Mouse (Mus musculus): Measurements from ENCODE around the gene Megf11.

Megf11 gene

DNA sequence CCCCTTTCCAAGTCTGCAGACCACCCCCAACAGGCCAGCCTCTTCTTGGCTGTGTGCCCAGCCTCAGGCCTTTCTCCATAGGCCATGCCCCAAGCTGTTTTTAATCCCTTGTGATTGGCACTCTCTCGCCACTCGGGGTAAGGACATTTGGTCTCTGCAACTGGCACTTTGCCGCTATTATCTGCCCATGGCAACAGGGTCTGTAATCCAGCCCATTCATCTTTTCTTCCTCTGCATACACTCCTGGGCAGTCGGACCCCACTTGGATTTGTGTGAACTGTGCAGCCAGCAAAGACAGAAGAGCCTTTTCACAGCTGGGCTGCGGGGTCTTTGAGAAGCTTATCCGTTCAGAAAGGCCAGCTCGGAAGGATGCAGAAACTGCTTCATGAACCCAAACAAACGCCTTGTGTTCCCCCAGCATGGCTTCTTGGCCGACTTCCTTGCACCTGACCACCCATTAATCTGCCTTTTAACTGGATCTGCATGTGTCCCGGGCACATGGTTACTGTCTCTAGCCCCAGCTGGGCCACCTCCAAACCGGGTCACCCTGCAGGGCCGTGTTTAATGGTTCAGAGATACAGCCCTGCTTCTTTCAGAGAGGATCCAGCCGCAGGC lies 220.4 kb downstream of the Megf11 start:
- no peak for DNase-seq (ENCODE audit: low spot score in 2 of 2)

DNA sequence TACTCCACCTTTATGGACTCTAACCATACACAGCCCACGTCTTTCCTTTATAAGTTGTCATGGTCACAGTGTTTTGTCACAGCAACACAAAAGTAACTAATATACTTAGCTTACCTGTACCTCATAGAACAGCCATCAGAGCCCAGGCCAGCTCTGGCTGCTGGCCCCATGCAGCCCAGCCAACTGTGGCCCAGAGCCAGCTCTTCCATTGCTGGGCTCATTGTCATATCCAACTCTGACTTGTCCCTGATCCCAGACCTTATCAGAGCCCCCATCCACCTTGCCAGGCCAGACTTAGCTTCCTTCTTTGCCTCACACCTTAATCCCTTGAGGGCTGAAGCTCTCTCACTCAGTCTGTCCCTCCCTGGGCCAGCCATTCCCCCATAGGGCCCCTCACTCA lies 221.6 kb downstream of the Megf11 start:
- DNase-seq (ENCODE audit: low spot score in 2 of 2) = no peak

DNA sequence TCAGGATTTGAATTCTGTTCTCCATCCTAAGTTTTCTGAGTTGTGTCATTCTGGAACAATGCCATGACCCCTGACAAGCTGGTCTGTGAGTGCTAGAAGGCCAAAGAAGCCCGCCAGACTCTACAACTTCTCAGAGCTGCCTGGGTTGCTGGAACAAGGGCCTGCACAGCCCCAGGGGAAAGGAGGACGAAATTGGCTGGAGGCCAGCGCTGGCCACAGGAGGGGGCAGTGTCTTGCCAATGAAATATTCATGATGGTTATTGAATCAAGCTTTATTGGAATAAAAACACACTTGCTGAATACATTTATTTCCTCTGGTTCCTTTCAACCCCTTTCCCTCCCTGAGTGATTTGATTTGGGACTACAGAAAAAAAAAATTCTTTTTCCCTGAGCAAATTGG lies 224.1 kb downstream of the Megf11 start:
- no peak for DNase-seq (ENCODE audit: low spot score in 2 of 2)

DNA sequence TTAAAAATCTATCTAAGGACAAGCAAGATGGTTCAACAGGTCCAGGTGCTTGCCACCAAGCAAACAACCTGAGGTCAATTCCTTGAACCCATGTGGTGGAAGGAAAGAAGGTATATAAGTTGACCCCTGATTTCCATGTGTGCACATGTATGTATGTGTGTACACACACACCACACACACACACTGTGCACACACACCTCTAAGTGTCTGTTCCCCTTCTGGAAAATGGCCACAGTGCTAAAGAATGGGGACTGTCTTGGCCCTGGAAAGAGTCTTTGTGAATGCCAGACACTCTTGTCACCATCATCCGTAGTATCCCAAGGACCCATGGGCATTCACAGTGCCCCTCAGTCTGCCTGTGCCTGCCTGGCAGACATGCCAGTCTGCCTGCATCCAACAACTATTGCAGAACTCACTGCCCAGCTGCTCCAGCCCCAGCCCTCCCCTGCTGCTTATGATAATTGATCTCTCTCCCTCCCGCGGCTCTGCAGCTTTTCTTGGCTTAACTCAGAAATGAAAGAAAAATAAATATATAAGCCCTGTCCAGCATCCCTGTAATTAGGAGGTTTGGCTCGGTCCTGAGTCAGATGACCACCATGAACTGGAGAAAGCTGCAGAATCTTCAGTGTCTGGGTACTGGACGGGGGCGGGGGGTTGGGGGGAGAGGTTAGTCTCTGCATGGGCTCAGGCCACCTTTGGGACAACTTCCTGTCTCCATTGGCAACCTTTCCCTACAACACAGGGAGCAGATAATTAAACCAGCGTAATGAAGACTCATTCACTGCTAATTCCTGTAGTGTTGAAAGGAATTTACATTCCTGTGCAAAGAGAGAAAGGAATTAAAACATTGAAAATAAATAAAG lies 226.9 kb downstream of the Megf11 start:
- no peak for DNase-seq (ENCODE audit: low spot score in 2 of 2)

DNA sequence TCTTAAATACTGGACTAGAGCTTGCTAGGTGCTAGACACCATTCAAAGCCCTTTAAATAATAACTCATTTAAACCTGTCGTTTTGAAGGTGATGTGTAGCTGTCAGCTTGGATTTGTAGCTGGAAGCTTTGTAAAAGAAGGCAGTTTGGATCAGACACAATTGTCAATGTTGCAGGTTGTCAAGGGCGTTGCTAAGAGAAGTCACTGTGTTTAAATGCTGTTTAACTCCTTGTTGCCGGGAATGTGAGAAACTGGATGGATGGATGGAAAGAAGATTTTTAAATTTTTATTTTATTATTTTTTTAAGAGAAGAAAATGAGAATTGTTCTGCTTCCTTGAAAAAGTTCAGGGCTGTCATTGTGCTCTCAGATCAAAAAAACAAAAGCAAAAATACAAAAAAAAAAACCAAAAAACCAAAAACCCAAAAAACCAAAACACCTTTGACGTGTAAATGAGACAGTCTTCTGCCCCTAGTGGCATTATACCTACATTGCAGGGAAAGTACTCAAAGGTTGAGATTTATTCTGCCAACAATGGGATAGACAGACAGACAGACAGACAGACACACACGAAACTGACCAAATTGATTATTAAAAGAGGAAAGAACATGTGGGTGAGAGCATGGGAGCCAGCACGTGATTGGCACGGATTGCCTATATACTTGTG lies 227.7 kb downstream of the Megf11 start:
- no peak for DNase-seq (ENCODE audit: low spot score in 2 of 2)

DNA sequence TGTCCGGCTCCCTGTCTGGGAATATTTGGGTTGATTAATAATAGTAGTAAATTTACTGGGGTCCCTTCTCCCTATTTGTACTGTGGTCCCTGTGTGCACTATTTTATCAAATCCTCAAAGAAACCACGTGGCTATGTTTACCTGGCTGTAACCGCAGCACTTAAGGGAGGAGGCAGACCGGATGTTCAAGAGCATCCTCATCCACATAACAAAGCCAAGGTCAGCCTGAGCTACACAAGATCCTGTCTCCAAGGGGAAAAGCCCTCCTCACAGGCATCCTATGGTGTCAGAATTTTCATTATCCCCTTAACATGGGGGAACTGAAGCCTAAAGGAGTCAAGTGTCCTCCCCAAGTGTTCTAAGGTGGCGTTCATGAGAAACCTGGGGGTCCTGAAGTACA lies 232.0 kb downstream of the Megf11 start:
- no peak for DNase-seq (ENCODE audit: low spot score in 2 of 2)

DNA sequence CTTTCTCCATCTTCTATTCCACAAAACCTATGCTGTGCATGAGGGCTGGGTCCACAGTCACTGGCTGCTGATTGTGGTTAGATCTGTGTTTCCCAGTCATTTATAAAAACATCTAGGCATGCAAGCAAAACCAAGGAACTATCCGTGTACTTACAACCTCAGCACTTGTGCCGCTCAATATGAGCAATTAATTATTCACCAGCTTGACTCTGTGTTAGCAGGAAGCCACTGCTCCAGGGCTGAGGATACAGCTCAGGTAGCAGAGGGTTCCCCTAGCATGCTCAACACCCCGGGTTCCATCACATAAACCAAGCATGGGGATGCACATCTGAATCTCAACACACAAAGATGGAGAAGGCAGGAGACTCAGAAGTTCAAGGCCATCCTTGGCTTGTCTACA lies 233.0 kb downstream of the Megf11 start:
- no peak for DNase-seq (ENCODE audit: low spot score in 2 of 2)

DNA sequence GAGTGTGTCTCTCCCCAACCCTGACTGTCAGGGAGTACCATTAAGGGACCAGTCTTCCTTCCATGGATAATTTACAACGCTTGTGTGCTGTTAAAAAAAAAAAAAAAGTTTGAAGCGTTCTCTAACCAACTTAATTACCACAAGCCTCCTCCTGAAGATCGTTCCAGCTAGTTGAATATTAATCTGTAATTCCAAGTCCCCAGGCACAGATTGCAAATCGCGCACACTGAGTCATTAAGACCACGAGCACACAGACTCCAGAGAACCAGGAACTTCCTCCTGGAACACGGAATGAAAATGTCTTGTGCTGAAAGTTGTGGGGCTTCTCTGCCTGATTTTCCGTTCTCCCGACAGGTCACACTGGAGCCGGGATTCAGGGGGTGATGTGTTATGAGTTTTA lies 234.0 kb downstream of the Megf11 start:
- DNase-seq (ENCODE audit: low spot score in 2 of 2) = no peak

DNA sequence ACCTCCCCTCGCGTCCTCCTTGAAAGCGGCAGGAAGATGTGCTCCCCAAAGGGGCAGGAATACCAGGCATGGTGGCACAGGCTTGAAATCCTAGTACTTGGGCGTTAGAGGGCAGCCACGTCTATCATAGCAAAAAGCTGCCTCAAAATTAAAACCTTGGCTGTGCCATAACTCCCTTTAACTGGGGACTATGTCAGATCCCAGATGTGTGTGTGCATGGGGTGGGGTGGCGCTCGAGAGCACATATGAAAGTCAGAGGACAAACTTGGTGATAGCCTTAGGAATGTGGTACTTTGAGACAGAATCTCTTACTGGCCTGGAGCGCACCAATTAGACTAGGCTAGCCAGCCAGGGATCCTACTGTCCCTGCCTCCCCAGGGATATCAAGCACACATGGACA lies 235.2 kb downstream of the Megf11 start:
- DNase-seq (ENCODE audit: low spot score in 2 of 2) = no peak

DNA sequence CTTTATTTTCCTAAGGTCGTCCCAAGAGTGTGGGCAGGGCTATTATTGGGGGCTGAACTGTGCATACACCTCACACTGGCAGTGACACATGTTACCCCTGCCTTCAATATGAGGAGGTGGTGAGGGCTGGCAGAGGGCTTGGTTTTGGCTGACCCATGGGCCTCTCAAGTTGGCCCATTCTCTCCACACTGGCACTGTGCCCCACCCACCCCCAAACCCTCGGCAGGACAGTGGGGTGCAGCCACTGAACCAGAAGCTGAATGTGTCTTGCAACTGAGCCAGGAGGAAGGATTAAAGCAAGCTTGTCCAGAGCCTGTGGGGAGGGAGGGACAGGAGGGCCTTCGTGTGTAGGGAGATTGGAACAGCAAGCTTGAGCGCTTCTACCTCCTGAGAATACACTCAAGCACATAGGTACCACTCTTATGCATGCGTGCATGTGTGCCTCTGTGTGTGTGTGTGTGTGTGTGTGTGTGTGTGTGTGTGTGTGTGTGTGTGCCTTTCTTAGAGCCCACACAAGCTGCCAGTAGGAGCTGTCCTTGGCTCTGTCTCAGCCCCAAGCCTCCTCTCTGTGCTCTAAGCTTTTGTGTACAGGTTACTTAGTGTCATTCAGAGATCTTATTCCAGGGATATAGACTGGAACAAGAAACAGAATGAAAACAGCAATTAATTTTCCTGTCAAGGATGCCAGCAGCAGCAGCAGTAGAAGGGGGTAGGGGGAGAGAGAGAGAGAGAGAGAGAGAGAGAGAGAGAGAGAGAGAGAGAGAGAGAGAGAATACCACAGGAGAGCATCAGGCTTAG lies 236.3 kb downstream of the Megf11 start:
- no peak for DNase-seq (ENCODE audit: low spot score in 2 of 2)

DNA sequence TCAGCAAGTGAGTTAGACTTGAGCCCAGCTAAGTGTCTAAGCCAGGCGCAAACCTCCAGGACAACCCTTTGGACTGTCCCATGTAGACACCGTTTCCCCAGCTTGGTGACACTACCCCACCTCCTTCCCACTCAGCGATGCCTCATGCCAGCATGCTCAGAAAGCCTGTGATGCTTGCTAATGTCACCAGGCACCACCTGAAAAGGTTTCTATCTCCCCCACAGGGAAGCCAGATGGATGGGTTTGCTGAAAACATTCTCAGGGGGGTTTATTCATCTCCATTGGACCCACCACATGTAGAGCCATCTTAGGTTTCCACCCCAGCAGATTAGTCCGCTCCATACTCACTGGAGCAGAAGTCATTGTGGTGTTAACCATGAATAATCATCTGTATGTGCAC lies 237.9 kb downstream of the Megf11 start:
- DNase-seq (ENCODE audit: low spot score in 2 of 2) = no peak

DNA sequence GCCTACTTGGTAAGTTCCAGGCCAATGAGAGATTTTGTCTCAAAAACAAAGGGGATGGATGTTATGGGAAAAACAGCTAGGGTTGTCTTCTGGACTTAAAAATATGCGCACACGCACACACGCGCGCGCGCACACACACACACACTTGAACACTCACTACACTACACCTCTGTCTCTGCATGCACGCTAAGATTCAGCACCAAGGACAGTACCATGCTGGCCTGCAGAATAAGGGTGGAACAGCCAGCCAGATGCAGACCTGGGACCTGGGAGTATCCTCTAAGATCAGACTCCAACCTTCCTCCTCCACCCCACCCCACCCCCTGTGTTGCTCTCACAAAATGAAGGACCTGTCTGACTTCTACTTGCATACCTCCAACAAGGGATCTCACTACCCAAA lies 239.1 kb downstream of the Megf11 start:
- peak in 1 of 2 experiments; percentile 5 for DNase-seq (ENCODE audit: low spot score in 2 of 2)

DNA sequence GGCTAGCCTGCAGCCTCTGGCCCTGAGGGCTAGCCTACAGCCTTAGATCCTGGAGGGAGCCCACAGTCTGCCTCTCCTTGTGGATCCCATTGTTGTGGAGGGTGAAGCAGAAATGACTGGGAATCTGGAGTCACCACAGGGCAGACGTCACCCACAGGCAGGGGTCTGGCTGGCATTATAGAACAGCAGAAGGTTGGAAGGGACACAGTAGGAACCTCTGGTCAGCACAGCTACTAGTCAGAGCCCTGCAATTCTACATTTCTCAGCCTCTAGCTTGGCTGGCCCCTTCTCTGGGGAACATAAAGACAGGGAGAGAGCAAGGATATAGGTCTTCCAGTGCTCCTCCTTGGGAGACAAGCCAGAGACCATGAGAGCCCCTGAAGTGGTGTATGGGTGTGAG lies 244.4 kb downstream of the Megf11 start:
- no peak for DNase-seq (ENCODE audit: low spot score in 2 of 2)

DNA sequence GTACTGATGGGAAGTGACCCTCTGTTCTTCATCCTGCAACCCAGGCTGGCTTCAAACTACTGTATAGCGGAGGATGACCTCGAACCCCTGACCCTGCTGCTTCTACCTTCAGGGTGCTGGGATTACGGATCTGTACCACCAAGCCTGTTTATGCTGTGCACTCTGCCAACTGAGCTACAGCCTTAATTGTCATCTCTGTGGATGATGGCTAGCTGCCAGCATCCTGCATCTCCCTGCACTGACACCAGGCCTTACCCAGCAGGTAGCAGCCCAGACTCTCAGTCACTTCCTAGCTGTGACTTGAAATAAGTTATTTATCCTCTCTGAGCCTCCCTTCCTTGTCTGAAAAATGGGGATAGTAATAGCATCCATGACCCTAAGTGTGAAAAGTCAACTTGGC lies 247.7 kb downstream of the Megf11 start:
- DNase-seq (ENCODE audit: low spot score in 2 of 2) = no peak

DNA sequence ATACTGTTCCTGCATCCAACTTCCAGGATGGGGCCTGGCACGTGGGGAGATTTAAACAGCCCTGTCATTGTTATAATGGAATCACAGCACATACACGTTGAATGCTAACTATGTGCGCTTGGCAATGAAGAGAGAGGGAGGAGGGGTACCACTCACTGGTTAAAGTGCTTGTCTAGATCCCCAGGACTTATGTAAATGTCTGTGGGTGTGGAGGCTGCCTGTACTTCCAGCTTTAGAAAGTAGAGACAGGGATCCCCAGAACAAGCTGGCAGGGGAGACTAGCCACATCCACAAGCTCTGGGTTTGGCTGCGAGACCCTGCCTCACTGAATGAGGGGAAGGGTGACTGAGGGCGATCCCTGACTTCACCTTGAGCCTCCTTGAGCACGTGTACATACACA lies 250.7 kb downstream of the Megf11 start:
- no peak for DNase-seq (ENCODE audit: low spot score in 2 of 2)

DNA sequence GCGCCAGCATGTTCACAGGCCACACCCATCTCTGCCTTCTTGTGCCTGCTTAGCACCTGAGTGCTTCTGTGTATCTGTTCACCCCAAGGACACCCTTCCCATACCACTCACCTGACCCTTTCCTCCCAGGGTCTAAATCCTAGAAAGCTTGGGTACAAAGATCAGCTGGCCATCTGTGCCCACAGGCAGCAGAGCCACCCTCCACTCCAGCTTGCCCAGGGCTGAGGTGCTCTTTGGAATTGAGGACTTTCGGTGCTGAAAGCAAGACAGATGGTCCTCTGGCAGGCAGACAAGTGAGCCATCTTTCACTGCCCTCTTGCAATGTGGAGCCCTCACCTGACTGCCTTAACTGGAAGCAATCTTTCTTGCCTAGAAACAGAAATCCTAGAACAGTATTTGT lies 251.5 kb downstream of the Megf11 start:
- DNase-seq (ENCODE audit: low spot score in 2 of 2) = no peak

DNA sequence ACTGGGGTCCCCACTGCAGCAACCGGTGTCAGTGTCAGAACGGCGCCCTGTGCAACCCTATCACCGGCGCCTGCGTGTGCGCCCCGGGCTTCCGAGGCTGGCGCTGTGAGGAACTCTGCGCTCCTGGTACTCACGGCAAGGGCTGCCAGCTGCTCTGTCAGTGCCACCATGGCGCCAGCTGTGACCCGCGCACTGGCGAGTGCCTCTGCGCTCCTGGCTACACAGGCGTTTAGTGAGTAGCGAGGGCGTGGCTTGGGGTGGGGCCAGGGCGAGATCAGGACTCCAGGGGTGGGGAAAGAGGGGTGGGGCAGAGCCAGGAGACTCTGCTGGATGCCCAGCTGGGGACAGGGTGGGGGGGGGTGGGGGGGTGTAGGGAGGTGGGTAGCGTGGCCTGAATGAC lies 252.8 kb downstream of the Megf11 start:
- DNase-seq (ENCODE audit: low spot score in 2 of 2) = peak in 1 of 2 experiments; percentile 10

DNA sequence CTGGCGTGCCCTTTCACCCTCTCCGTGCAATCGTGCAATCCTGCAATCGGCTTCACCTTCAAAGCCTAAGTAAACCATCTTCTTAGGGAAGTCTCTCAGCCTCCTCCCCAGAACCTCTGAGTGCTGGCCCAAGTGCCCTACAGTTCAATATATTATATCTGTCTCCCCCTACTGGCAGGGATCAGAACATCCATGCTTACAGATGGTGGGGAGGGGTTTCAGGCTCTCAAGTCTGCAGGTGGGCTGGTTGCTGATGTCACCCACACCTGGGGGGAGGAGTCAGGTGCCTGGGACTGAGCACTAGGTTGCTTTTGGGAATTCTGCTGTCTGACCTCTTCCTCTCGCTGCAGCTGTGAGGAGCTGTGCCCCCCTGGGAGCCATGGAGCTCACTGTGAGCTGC lies 254.2 kb downstream of the Megf11 start:
- peak in 1 of 2 experiments; percentile 12 for DNase-seq (ENCODE audit: low spot score in 2 of 2)

DNA sequence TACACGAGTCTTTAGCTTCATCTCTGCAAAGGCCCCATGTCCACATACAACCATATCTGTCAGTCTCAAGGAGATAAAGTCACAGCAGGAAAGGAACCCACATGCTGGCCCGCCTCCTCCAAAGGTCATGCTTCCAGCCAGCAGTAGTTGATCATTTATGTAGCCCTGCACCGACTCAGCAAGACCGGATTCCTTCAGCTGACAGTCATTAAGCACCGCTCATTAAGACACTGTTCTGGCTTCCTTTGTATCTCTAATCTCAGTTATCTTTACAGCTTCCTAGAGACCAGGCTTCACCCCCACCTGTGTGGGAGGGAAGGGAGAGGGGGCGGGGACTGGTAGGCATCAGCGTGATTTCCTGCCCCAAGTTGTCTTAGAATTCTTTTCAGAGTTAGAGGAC lies 258.7 kb downstream of the Megf11 start:
- DNase-seq (ENCODE audit: low spot score in 2 of 2) = no peak

DNA sequence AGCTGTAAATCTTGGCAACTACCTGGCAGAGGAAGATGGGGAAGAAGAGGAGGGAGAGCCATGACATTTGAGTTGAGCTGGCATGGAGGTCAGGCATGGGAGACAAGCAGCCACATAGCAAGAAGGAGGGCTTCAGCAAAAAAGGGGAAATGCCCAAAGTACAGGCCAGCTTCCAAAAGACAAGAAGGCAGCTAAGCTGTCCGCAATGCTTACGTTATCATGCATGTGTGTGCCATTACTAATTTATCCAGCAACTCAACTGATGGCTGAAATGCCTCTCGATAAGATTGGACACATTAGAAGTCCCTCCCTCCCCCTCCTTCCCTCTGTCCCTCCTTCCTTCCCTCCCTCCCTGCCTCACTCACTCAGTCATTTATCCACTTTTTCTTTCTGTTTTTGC lies 260.0 kb downstream of the Megf11 start:
- DNase-seq (ENCODE audit: low spot score in 2 of 2) = no peak

DNA sequence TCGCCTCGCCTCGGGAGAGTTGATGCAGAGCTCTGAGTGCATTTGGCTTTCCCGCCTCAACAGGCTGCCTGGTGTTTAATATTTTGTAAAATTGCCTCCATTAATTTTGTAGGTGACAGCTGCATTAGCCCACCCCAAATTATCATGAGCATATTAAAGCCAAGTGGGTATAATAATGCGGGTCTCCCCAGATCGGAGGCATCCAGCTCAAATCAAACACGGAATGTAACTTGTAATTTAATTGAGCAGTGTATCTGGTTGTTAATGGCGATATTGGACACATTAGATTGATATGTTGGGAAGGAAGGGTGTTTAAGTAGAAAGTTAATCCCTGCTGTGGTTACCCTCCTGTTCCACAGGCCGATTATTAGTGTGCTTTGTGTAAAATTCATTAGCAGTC lies 264.0 kb downstream of the Megf11 start:
- no peak for DNase-seq (ENCODE audit: low spot score in 2 of 2)

DNA sequence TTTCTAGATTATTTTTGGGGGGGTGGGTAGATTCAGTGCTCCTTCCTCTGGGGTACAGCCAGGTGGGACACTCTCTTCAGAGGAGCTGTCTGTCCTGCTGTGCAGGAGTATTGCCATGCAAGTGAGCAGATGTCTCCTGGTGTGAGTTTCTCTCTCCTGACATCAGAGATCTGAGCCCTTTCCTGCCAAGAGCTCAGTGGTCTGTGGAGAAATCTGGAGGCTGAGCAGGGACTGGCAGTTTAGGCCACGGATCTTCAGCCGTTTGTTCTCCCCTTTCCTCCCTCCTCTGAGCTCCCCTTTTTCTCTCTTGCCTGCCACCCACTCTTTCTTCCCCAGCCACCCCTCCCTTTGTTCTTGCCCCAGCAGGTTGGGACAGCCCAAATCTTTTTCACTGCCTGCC lies 264.5 kb downstream of the Megf11 start:
- no peak for DNase-seq (ENCODE audit: low spot score in 2 of 2)
